In the genomic region with DNA sequence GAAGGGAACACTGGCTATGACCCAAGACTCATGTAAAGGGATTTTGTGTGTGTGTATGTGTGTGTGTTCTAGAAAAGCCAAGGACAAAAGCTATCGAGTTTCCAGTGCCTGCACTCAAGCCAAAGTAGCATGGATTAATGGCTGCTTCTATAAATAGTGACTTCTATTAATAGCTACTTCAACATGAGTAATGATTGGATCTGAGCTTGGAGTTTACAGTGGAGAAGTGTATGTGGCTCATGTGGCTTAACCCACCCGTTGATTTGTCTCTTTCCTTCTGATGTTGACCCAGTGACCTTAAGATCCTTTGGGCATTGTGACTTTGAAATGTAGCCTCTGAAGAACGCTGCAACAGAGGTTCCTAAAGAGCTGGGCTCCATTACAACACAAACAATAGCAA, we compare ENCODE assay signal across 17 mouse cellular contexts. TPM values are rescaled to one million over a fixed set of nuclear protein-coding genes. Genes with fewer than 3 reads are reported as not detected.
DNase-seq lines count a peak whose midpoint lies in the region; ATAC-seq and TF ChIP-seq lines count a peak whose summit lies in the region.
"Had no signal": no experiment of that assay in that cellular context is flagged by ENCODE, and none has a peak within 500 bp of the region (broad histone marks: within the 10 kb centered on the region; RNA-seq: fewer than 3 reads in every experiment).

No protein-coding gene starts in this region.

- H3K4me2 ChIP-seq in kidney, postnatal 0 days (ENCODE audit: low read length), result no peak overlapping the region
- H3K4me2 ChIP-seq in heart, embryonic 14.5 days (ENCODE audit: low read length), result no peak overlapping the region
- no peak overlapping the region for H3K4me2 ChIP-seq in stomach, embryonic 16.5 days (ENCODE audit: low read depth, low read length)
- H3K4me2 ChIP-seq: forebrain, embryonic 15.5 days; liver, embryonic 12.5 days; neural tube, embryonic 12.5 days had no signal

- no peak; the same call in 1 of the 2 replicates for ATAC-seq in kidney, postnatal 0 days (replicated peaks; ENCODE audit: low FRiP score, low read depth)
- ATAC-seq in heart, embryonic 14.5 days (ENCODE audit: insufficient number of reproducible peaks, insufficient read depth, low FRiP score, low read depth), result peak; percentile 59
- ATAC-seq in stomach, embryonic 16.5 days (ENCODE audit: insufficient read depth, low FRiP score), result peak; percentile 72; the same call in 1 of the 2 replicates
- ATAC-seq in CD4-positive, CD25-positive, alpha-beta regulatory T cell, adult 4 months, result no peak
- ATAC-seq: forebrain, embryonic 15.5 days; hindbrain, postnatal 0 days had no signal

- TF ChIP-seq CTCF in kidney, postnatal 0 days (IDR thresholded peaks at IDR 0.05; ENCODE audit: low read depth), result no peak

- 13% methylated on average over 3 of the region's 3 CpGs for WGBS in kidney, postnatal 0 days
- WGBS in heart, embryonic 14.5 days, result 12% methylated on average over 3 of the region's 3 CpGs
- 14% methylated on average over 3 of the region's 3 CpGs for WGBS in stomach, embryonic 16.5 days

- peak; percentile 7 for DNase-seq in gastrocnemius, adult 18-20 months (ENCODE audit: low spot score)
- no peak for DNase-seq in gastrocnemius, postnatal 10 days
- DNase-seq in kidney, postnatal 0 days (ENCODE audit: low spot score), result peak; percentile 74
- DNase-seq in kidney, postnatal 4 days, result no peak
- no peak for DNase-seq in urinary bladder, postnatal 25 days (ENCODE audit: low spot score)
- DNase-seq: cerebellum, postnatal 14 days; gastrocnemius, postnatal 36 days; lung, postnatal 14 days; midbrain, embryonic 14.5 days; thymus, postnatal 14 days had no signal

- no peaks in the 10 kb centered on the region for H3K9me3 ChIP-seq in kidney, postnatal 0 days (replicated peaks; ENCODE audit: low read length)
- H3K9me3 ChIP-seq in heart, embryonic 14.5 days (ENCODE audit: control insufficient read depth, low read length), result no peaks in the 10 kb centered on the region
- H3K9me3 ChIP-seq in stomach, embryonic 16.5 days (replicated peaks; ENCODE audit: control insufficient read depth, low read length), result no peaks in the 10 kb centered on the region
- H3K9me3 ChIP-seq: forebrain, embryonic 15.5 days; liver, embryonic 12.5 days; neural tube, embryonic 12.5 days had no signal

- no peak overlapping the region for H3K9ac ChIP-seq in kidney, postnatal 0 days (ENCODE audit: low read depth, low read length)
- H3K9ac ChIP-seq in heart, embryonic 14.5 days (ENCODE audit: low read length), result no peak overlapping the region
- no peak overlapping the region for H3K9ac ChIP-seq in stomach, embryonic 16.5 days (ENCODE audit: low read length)
- H3K9ac ChIP-seq: forebrain, embryonic 15.5 days; liver, embryonic 12.5 days; neural tube, embryonic 12.5 days had no signal

- H3K4me1 ChIP-seq in kidney, postnatal 0 days (replicated peaks; ENCODE audit: insufficient read depth, low read length), result no peaks in the 10 kb centered on the region
- H3K4me1 ChIP-seq in heart, embryonic 14.5 days (ENCODE audit: control insufficient read depth in 2 of 2, insufficient read depth in 2 of 2, low read length in 2 of 2), result peaks cover 8 to 16% of the 10 kb centered on the region in 2 experiments
- H3K4me1 ChIP-seq in stomach, embryonic 16.5 days (ENCODE audit: control insufficient read depth, insufficient read depth, low read length), result 0 out of 2 replicates have a peak, but pooled peaks cover 6% of the 10 kb centered on the region
- H3K4me1 ChIP-seq: forebrain, embryonic 15.5 days; neural tube, embryonic 12.5 days had no signal

- no peaks in the 10 kb centered on the region for H3K27me3 ChIP-seq in kidney, postnatal 0 days (ENCODE audit: insufficient read depth, low read length)
- no peaks in the 10 kb centered on the region for H3K27me3 ChIP-seq in heart, embryonic 14.5 days (ENCODE audit: control insufficient read depth, insufficient read depth, low read length)
- H3K27me3 ChIP-seq in stomach, embryonic 16.5 days (ENCODE audit: control insufficient read depth, insufficient read depth, low read length), result no peaks in the 10 kb centered on the region
- H3K27me3 ChIP-seq: forebrain, embryonic 15.5 days; liver, embryonic 12.5 days; neural tube, embryonic 12.5 days had no signal

- H3K27ac ChIP-seq in kidney, postnatal 0 days, result no peak overlapping the region
- peak overlapping the region; percentile 47 to 77 for H3K27ac ChIP-seq in heart, embryonic 14.5 days (replicated peaks in 1 of 2; ENCODE audit: control insufficient read depth in 1 of 2, insufficient read depth in 1 of 2, low read depth in 2 of 2, low read length in 2 of 2)
- H3K27ac ChIP-seq in stomach, embryonic 16.5 days (ENCODE audit: low read length), result no peak overlapping the region
- H3K27ac ChIP-seq: forebrain, embryonic 15.5 days; hindbrain, postnatal 0 days; liver, embryonic 12.5 days; neural tube, embryonic 12.5 days had no signal

- H3K4me3 ChIP-seq in kidney, postnatal 0 days (replicated peaks; ENCODE audit: low read depth, low read length), result no peak overlapping the region
- no peak overlapping the region for H3K4me3 ChIP-seq in heart, embryonic 14.5 days (ENCODE audit: control insufficient read depth in 1 of 2, insufficient read depth in 1 of 2, low read depth in 1 of 2, low read length in 2 of 2)
- no peak overlapping the region for H3K4me3 ChIP-seq in stomach, embryonic 16.5 days (replicated peaks; ENCODE audit: low read length)
- H3K4me3 ChIP-seq: forebrain, embryonic 15.5 days; liver, embryonic 12.5 days; neural tube, embryonic 12.5 days had no signal

- no peaks in the 10 kb centered on the region for H3K36me3 ChIP-seq in kidney, postnatal 0 days (ENCODE audit: insufficient read depth, low read length)
- H3K36me3 ChIP-seq in heart, embryonic 14.5 days (ENCODE audit: control insufficient read depth, insufficient read depth, low read length), result no peaks in the 10 kb centered on the region
- no peaks in the 10 kb centered on the region for H3K36me3 ChIP-seq in stomach, embryonic 16.5 days (ENCODE audit: control insufficient read depth, insufficient read depth, low read length)
- H3K36me3 ChIP-seq: forebrain, embryonic 15.5 days; liver, embryonic 12.5 days; neural tube, embryonic 12.5 days had no signal

RNA-seq across cellular contexts. Expression of a gene that starts 29.9 kb away (rescaled TPM):
- total RNA-seq in gastrocnemius, adult 18-20 months (2021), result under 1 TPM; 0.12 to 0.23 TPM
- total RNA-seq in gastrocnemius, postnatal 10 days (2021), result 1 to 10 TPM; 1.0 to 1.5 TPM
- polyA plus RNA-seq in kidney, postnatal 0 days (2015; fragmentation: Nextera tagmentation; extraction: Ambion mirVana), result 0.08 and 0.17 TPM in 2 replicates
- 0.09 and 0.22 TPM in 2 replicates for polyA plus RNA-seq in heart, embryonic 14.5 days (2014; fragmentation: Nextera tagmentation; extraction: Ambion mirVana)
- 0.36 and 0.37 TPM in 2 replicates for polyA plus RNA-seq in stomach, embryonic 16.5 days (2015; fragmentation: Nextera tagmentation; extraction: Ambion mirVana)
- polyA plus RNA-seq in CD4-positive, CD25-positive, alpha-beta regulatory T cell, adult 4 months (2017; shearing (Covaris generic)), result not detected
- polyA plus RNA-seq: forebrain, embryonic 15.5 days had no signal

RNA-seq across cellular contexts. Expression of a gene that starts 36.9 kb away (rescaled TPM):
- under 1 TPM; 0.40 to 0.50 TPM for total RNA-seq in gastrocnemius, adult 18-20 months (2021)
- 1 to 10 TPM in 1 of 2 experiments, under 1 TPM in 1; 0.78 to 1.5 TPM for total RNA-seq in gastrocnemius, postnatal 10 days (2021)
- polyA plus RNA-seq in kidney, postnatal 0 days (2015; fragmentation: Nextera tagmentation; extraction: Ambion mirVana), result 1.1 and 1.4 TPM in 2 replicates
- 1.4 and 1.5 TPM in 2 replicates for polyA plus RNA-seq in heart, embryonic 14.5 days (2014; fragmentation: Nextera tagmentation; extraction: Ambion mirVana)
- 4.7 and 6.1 TPM in 2 replicates for polyA plus RNA-seq in stomach, embryonic 16.5 days (2015; fragmentation: Nextera tagmentation; extraction: Ambion mirVana)
- polyA plus RNA-seq in CD4-positive, CD25-positive, alpha-beta regulatory T cell, adult 4 months (2017; shearing (Covaris generic)), result 1 to 10 TPM in 1 of 2 experiments, not detected in 1; 1.6 TPM
- total RNA-seq: hindbrain, postnatal 0 days had no signal

Comparison
In these comparisons a context has a peak if more than half of its experiments do, and no peak if none do; other contexts are left out.
1. DNase-seq: peak in gastrocnemius, adult 18-20 months (single experiment) and kidney, postnatal 0 days (single experiment); none in gastrocnemius, postnatal 10 days (single experiment), kidney, postnatal 4 days (0 of 2) and urinary bladder, postnatal 25 days (single experiment).
2. ATAC-seq: peak in heart, embryonic 14.5 days (single experiment) and stomach, embryonic 16.5 days (single experiment); none in kidney, postnatal 0 days (single experiment) and CD4-positive, CD25-positive, alpha-beta regulatory T cell, adult 4 months (single experiment).
3. H3K27ac ChIP-seq: peak in heart, embryonic 14.5 days (2 of 2); none in kidney, postnatal 0 days (single experiment) and stomach, embryonic 16.5 days (single experiment).